Mouse (Mus musculus): ENCODE data around the gene Zc3h12a. TPM values are rescaled to one million over a fixed set of nuclear protein-coding genes. Genes with fewer than 3 reads are reported as not detected.

The Zc3h12a gene
- 0.24 and 0.30 TPM in 2 replicates for polyA plus RNA-seq (2015; fragmentation: Nextera tagmentation; extraction: Ambion mirVana)

DNA sequence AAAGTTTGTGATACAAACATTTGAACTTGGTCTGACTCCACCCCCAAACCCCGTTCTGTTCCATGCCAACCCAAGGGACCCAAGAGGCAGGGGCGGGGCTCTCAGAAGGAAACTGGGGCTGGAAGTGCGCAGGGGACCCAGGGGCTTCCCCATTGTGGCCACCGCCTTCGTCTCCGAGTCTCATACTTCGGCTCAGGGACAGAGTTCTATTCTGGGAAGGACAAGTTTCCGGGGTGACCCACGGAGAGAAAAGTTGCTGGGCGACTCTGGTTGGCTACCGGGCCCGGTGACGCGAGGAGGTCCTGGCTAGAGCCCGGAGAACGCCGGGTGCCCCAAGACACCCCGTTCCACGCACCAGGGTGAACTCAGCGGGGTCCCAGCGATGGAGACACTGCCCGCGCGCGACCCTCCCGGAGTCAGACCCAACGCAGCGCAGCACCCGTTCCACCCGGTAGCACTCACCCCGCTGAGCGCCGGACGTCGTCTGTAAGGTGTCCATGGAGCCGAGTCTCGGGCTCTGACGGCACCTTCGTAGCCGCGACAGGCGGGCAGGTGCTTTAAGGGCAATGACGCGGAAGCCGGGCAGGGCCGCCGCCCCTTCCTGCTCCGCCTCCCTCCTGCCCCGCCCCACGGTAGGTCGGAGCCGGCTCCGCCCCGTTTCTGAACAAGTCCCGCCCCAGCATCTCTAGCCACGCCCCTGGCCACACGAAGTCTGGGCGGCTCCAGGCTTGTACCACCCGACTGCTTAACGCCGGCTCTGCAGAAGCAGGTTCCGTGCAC lies at the start of gene Zc3h12a:
TSS of gene Zc3h12a (minus strand) at position 536 of the 780 bp plus-strand sequence.

DNA sequence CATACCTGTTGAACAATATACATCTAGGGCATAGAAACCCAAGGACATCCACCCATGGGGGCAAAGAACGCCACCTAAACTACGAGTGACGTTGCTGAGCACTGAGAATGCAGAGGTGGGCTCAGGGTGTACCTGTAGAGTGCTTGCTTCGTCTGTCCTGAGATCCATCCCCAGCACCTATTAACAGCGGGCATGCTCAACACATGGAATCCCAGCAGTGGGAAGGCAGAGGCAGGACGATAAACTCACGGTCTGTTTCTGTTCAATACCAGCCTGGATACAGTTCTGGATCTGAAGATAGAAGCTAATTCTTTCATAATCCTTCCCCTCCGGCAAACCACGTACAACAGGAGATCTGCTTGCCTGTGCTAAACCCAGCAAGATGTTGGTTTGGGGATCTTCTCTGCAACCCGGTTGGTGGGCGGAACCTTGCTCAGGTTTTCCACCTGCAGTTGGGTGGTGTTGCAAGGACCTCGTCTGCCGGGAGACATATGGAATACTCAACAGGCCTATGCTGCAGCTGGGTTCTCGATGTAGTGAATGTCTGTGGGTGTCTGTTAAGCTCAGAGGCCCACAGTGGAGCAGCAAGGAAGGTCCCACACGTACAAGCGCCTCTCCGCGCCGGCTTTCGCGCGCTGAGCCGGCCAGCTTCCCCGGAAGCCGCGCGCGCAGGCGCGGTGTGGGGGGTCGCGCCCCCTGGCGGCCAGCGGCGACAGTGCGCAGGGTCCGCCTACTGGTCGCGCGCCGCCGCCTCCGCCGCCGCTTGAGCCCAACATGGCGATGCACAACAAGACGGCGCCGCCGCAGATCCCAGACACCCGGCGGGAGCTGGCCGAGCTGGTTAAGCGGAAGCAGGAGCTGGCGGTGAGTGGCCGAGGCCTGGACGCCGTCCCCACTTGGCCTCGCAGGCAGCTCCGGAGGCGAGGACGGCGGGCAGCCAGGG lies 43.0 kb downstream of the Zc3h12a start, which contains the start of gene Meaf6:
TSS of gene Meaf6 (plus strand) at position 732 of the 943 bp plus-strand sequence.

Other genes starting within 250 kb of the Zc3h12a start
- gene Epha10, start 246.9 kb downstream of the Zc3h12a start, polyA plus RNA-seq (2015; fragmentation: Nextera tagmentation; extraction: Ambion mirVana): 12.1 and 14.5 TPM in 2 replicates
- gene 9930104L06Rik, start 190.8 kb downstream of the Zc3h12a start, polyA plus RNA-seq (2015; fragmentation: Nextera tagmentation; extraction: Ambion mirVana): 9.3 and 12.8 TPM in 2 replicates
- 10.7 and 14.8 TPM in 2 replicates for gene Cdca8, start 188.5 kb downstream of the Zc3h12a start, polyA plus RNA-seq (2015; fragmentation: Nextera tagmentation; extraction: Ambion mirVana)
- 1.1 and 1.5 TPM in 2 replicates for gene Rspo1, start 141.4 kb downstream of the Zc3h12a start, polyA plus RNA-seq (2015; fragmentation: Nextera tagmentation; extraction: Ambion mirVana)
- gene Gnl2, start 111.3 kb downstream of the Zc3h12a start, polyA plus RNA-seq (2015; fragmentation: Nextera tagmentation; extraction: Ambion mirVana): 74.0 and 75.1 TPM in 2 replicates
- gene Dnali1, start 62.1 kb downstream of the Zc3h12a start, polyA plus RNA-seq (2015; fragmentation: Nextera tagmentation; extraction: Ambion mirVana): 1.1 and 1.2 TPM in 2 replicates
- gene Snip1, start 61.2 kb downstream of the Zc3h12a start, polyA plus RNA-seq (2015; fragmentation: Nextera tagmentation; extraction: Ambion mirVana): 16.2 and 17.7 TPM in 2 replicates
- 115 and 117 TPM in 2 replicates for gene Meaf6, start 42.7 kb downstream of the Zc3h12a start, polyA plus RNA-seq (2015; fragmentation: Nextera tagmentation; extraction: Ambion mirVana)

Measured in neural tube, postnatal 0 days (tissue).